ENCODE assay signal across 8 mouse cellular contexts in genomic region chr9:44408693-44409092, GRCm38 (mm10). TPM values are rescaled to one million over a fixed set of nuclear protein-coding genes. Genes with fewer than 3 reads are reported as not detected.
A peak's percentile ranks its signal among the peaks of the same experiment; 100 is the strongest.
DNase-seq lines count a peak whose midpoint lies in the region; ATAC-seq and TF ChIP-seq lines count a peak whose summit lies in the region.
"Not testable (repeated sequence)": the region's sequence is repeated elsewhere in the genome, so short reads cannot be mapped to it uniquely, and the experiment has no call there.

No protein-coding gene starts in this region.

- H3K4me3 ChIP-seq in bone marrow macrophage, adult 2 months (ENCODE audit: insufficient read depth, low read length): peak overlapping the region; percentile 89
- peak overlapping the region; percentile 84 for H3K4me3 ChIP-seq in forebrain, embryonic 11.5 days (ENCODE audit: low read depth, low read length)
- H3K4me3 ChIP-seq in heart, embryonic 13.5 days: peak overlapping the region; percentile 94
- peak overlapping the region; percentile 80 for H3K4me3 ChIP-seq in hindbrain, postnatal 0 days (ENCODE audit: low read length)
- peak overlapping the region; percentile 84 for H3K4me3 ChIP-seq in limb, embryonic 11.5 days (ENCODE audit: low read depth, low read length)
- peak overlapping the region; percentile 84 for H3K4me3 ChIP-seq in liver, postnatal 0 days (ENCODE audit: low read depth, low read length)
- H3K4me3 ChIP-seq in midbrain, embryonic 15.5 days: peak overlapping the region; percentile 81
- H3K4me3 ChIP-seq in stomach, embryonic 16.5 days (replicated peaks; ENCODE audit: low read length): peak overlapping the region; percentile 84

- not testable (repeated sequence) for H3K27me3 ChIP-seq in forebrain, embryonic 11.5 days (ENCODE audit: control insufficient read depth, insufficient read depth, low read length); heart, embryonic 13.5 days (replicated peaks); hindbrain, postnatal 0 days (ENCODE audit: insufficient read depth, low read length); limb, embryonic 11.5 days (ENCODE audit: control insufficient read depth, insufficient read depth, low read length); liver, postnatal 0 days (ENCODE audit: insufficient read depth, low read length); midbrain, embryonic 15.5 days (replicated peaks); stomach, embryonic 16.5 days (ENCODE audit: control insufficient read depth, insufficient read depth, low read length)

- not testable (repeated sequence) for TF ChIP-seq EP300 in liver, postnatal 0 days (IDR thresholded peaks at IDR 0.05; ENCODE audit: low read depth)

- TF ChIP-seq POLR2A in bone marrow macrophage, adult 2 months (IDR thresholded peaks at IDR 0.05; ENCODE audit: borderline replicate concordance, low read depth, low read length): not testable (repeated sequence)

- not testable (repeated sequence) for H3K9me3 ChIP-seq in forebrain, embryonic 11.5 days (ENCODE audit: control insufficient read depth, low read length); heart, embryonic 13.5 days; hindbrain, postnatal 0 days (ENCODE audit: low read length); limb, embryonic 11.5 days (ENCODE audit: control insufficient read depth, low read length); liver, postnatal 0 days (ENCODE audit: low read length); midbrain, embryonic 15.5 days; stomach, embryonic 16.5 days (replicated peaks; ENCODE audit: control insufficient read depth, low read length)

- not testable (repeated sequence) for DNase-seq in forebrain, embryonic 11.5 days (ENCODE audit: low spot score); hindbrain, postnatal 0 days (ENCODE audit: low spot score); limb, embryonic 11.5 days (ENCODE audit: low spot score); liver, postnatal 0 days

- peak overlapping the region; percentile 72; the same call in 1 of the 2 replicates for H3K27ac ChIP-seq in bone marrow macrophage, adult 2 months (ENCODE audit: insufficient read depth, low read depth, low read length)
- not testable (repeated sequence) for H3K27ac ChIP-seq in forebrain, embryonic 11.5 days (ENCODE audit: low read depth, low read length); heart, embryonic 13.5 days (replicated peaks); hindbrain, postnatal 0 days; limb, embryonic 11.5 days (replicated peaks; ENCODE audit: low read depth, low read length); liver, postnatal 0 days (ENCODE audit: low read depth); midbrain, embryonic 15.5 days; stomach, embryonic 16.5 days (ENCODE audit: low read length)

- not testable (repeated sequence) for H3K9ac ChIP-seq in forebrain, embryonic 11.5 days (ENCODE audit: low read length); hindbrain, postnatal 0 days (replicated peaks; ENCODE audit: low read length); limb, embryonic 11.5 days (ENCODE audit: low read length); midbrain, embryonic 15.5 days
- H3K9ac ChIP-seq in heart, embryonic 13.5 days: peak overlapping the region; percentile 95
- H3K9ac ChIP-seq in liver, postnatal 0 days (replicated peaks): peak overlapping the region; percentile 87; the same call in 1 of the 2 replicates
- peak overlapping the region; percentile 93 for H3K9ac ChIP-seq in stomach, embryonic 16.5 days (ENCODE audit: low read length)

- TF ChIP-seq CTCF in bone marrow macrophage, adult 2 months (IDR thresholded peaks at IDR 0.05; ENCODE audit: low read depth, low read length); hindbrain, postnatal 0 days (IDR thresholded peaks at IDR 0.05; ENCODE audit: low read depth); liver, postnatal 0 days (IDR thresholded peaks at IDR 0.05; ENCODE audit: low read depth): not testable (repeated sequence)

- peaks cover 20% of the 10 kb centered on the region; the same call in 1 of the 2 replicates for H3K36me3 ChIP-seq in forebrain, embryonic 11.5 days (ENCODE audit: control insufficient read depth, insufficient read depth, low read length)
- H3K36me3 ChIP-seq in heart, embryonic 13.5 days: peaks cover 73% of the 10 kb centered on the region
- H3K36me3 ChIP-seq in hindbrain, postnatal 0 days (ENCODE audit: insufficient read depth, low read length): peaks cover 60% of the 10 kb centered on the region
- peaks cover 28% of the 10 kb centered on the region for H3K36me3 ChIP-seq in limb, embryonic 11.5 days (ENCODE audit: control insufficient read depth, insufficient read depth, low read length)
- peaks cover 60% of the 10 kb centered on the region for H3K36me3 ChIP-seq in liver, postnatal 0 days (replicated peaks; ENCODE audit: insufficient read depth, low read length)
- peaks cover 54% of the 10 kb centered on the region for H3K36me3 ChIP-seq in midbrain, embryonic 15.5 days (replicated peaks)
- peaks cover 30% of the 10 kb centered on the region for H3K36me3 ChIP-seq in stomach, embryonic 16.5 days (ENCODE audit: control insufficient read depth, insufficient read depth, low read length)

- WGBS in forebrain, embryonic 11.5 days: 89% methylated on average over 9 of the region's 9 CpGs
- WGBS in heart, embryonic 13.5 days: 71% methylated on average over 9 of the region's 9 CpGs
- 80% methylated on average over 9 of the region's 9 CpGs for WGBS in hindbrain, postnatal 0 days
- 81% methylated on average over 9 of the region's 9 CpGs for WGBS in limb, embryonic 11.5 days
- WGBS in liver, postnatal 0 days (ENCODE audit: insufficient replicate concordance): 68% methylated on average over 9 of the region's 9 CpGs
- 87% methylated on average over 9 of the region's 9 CpGs for WGBS in midbrain, embryonic 15.5 days
- WGBS in stomach, embryonic 16.5 days: 87% methylated on average over 9 of the region's 9 CpGs

- not testable (repeated sequence) for H3K4me1 ChIP-seq in bone marrow macrophage, adult 2 months (ENCODE audit: control insufficient read depth, insufficient read depth, low read length); forebrain, embryonic 11.5 days (replicated peaks; ENCODE audit: control insufficient read depth, insufficient read depth, low read length); hindbrain, postnatal 0 days (ENCODE audit: insufficient read depth, low read length); limb, embryonic 11.5 days (ENCODE audit: control insufficient read depth, insufficient read depth, low read length); stomach, embryonic 16.5 days (ENCODE audit: control insufficient read depth, insufficient read depth, low read length)
- H3K4me1 ChIP-seq in heart, embryonic 13.5 days: peaks cover 30% of the 10 kb centered on the region
- H3K4me1 ChIP-seq in liver, postnatal 0 days (ENCODE audit: insufficient read depth): peaks cover 17% of the 10 kb centered on the region
- H3K4me1 ChIP-seq in midbrain, embryonic 15.5 days: peaks cover 28% of the 10 kb centered on the region

- not testable (repeated sequence) for ATAC-seq in forebrain, embryonic 11.5 days (replicated peaks; ENCODE audit: low FRiP score); heart, embryonic 13.5 days (ENCODE audit: extremely low read depth, insufficient number of reproducible peaks, low FRiP score, low TSS enrichment); hindbrain, postnatal 0 days; limb, embryonic 11.5 days (ENCODE audit: insufficient number of reproducible peaks, low FRiP score, low TSS enrichment, low read depth); liver, postnatal 0 days; midbrain, embryonic 15.5 days (replicated peaks); stomach, embryonic 16.5 days (ENCODE audit: insufficient read depth, low FRiP score)

- H3K4me2 ChIP-seq in forebrain, embryonic 11.5 days (ENCODE audit: low read depth, low read length, severe bottlenecking): peak overlapping the region; percentile 74
- peak overlapping the region; percentile 88 for H3K4me2 ChIP-seq in heart, embryonic 13.5 days
- peak overlapping the region; percentile 64 for H3K4me2 ChIP-seq in hindbrain, postnatal 0 days (ENCODE audit: low read depth, low read length)
- peak overlapping the region; percentile 72 for H3K4me2 ChIP-seq in limb, embryonic 11.5 days (ENCODE audit: low read depth, severe bottlenecking)
- peak overlapping the region; percentile 70 for H3K4me2 ChIP-seq in liver, postnatal 0 days (ENCODE audit: low read depth, low read length)
- peak overlapping the region; percentile 67 for H3K4me2 ChIP-seq in midbrain, embryonic 15.5 days
- H3K4me2 ChIP-seq in stomach, embryonic 16.5 days (ENCODE audit: low read depth, low read length): peak overlapping the region; percentile 72

RNA-seq across cellular contexts. Expression of gene Trappc4, which starts 1.3 kb away (rescaled TPM):
- 64.9 and 82.4 TPM in 2 replicates for polyA plus RNA-seq in bone marrow macrophage, adult 2 months (2012; ENCODE audit: insufficient read depth, insufficient read length, missing spikeins)
- polyA plus RNA-seq in forebrain, embryonic 11.5 days (2014; fragmentation: Nextera tagmentation; extraction: Ambion mirVana): 186 and 188 TPM in 2 replicates
- 78.9 and 89.7 TPM in 2 replicates for polyA plus RNA-seq in heart, embryonic 13.5 days (2015; fragmentation: Nextera tagmentation; extraction: Ambion mirVana)
- total RNA-seq in hindbrain, postnatal 0 days (2014; rRNA removed): 108 and 120 TPM in 2 replicates
- 293 and 307 TPM in 2 replicates for polyA plus RNA-seq in hindbrain, postnatal 0 days (2015; fragmentation: Nextera tagmentation; extraction: Ambion mirVana)
- polyA plus RNA-seq in limb, embryonic 11.5 days (2014; fragmentation: Nextera tagmentation; extraction: Ambion mirVana): 141 TPM in 2 replicates
- 48.0 and 50.4 TPM in 2 replicates for polyA plus RNA-seq in liver, postnatal 0 days (2015; fragmentation: Nextera tagmentation; extraction: Ambion mirVana)
- 317 and 321 TPM in 2 replicates for polyA plus RNA-seq in midbrain, embryonic 15.5 days (2015; fragmentation: Nextera tagmentation; extraction: Ambion mirVana)
- polyA plus RNA-seq in stomach, embryonic 16.5 days (2015; fragmentation: Nextera tagmentation; extraction: Ambion mirVana): 112 and 116 TPM in 2 replicates

RNA-seq across cellular contexts. Expression of gene Rps25, which starts 1.8 kb away (rescaled TPM):
- polyA plus RNA-seq in bone marrow macrophage, adult 2 months (2012; ENCODE audit: insufficient read depth, insufficient read length, missing spikeins): 2,665 and 2,801 TPM in 2 replicates
- 1,614 and 1,699 TPM in 2 replicates for polyA plus RNA-seq in forebrain, embryonic 11.5 days (2014; fragmentation: Nextera tagmentation; extraction: Ambion mirVana)
- polyA plus RNA-seq in heart, embryonic 13.5 days (2015; fragmentation: Nextera tagmentation; extraction: Ambion mirVana): 1,048 and 1,209 TPM in 2 replicates
- 190 and 229 TPM in 2 replicates for total RNA-seq in hindbrain, postnatal 0 days (2014; rRNA removed)
- 1,650 and 1,709 TPM in 2 replicates for polyA plus RNA-seq in hindbrain, postnatal 0 days (2015; fragmentation: Nextera tagmentation; extraction: Ambion mirVana)
- polyA plus RNA-seq in limb, embryonic 11.5 days (2014; fragmentation: Nextera tagmentation; extraction: Ambion mirVana): 2,256 and 2,311 TPM in 2 replicates
- polyA plus RNA-seq in liver, postnatal 0 days (2015; fragmentation: Nextera tagmentation; extraction: Ambion mirVana): 1,409 and 1,489 TPM in 2 replicates
- polyA plus RNA-seq in midbrain, embryonic 15.5 days (2015; fragmentation: Nextera tagmentation; extraction: Ambion mirVana): 965 and 984 TPM in 2 replicates
- polyA plus RNA-seq in stomach, embryonic 16.5 days (2015; fragmentation: Nextera tagmentation; extraction: Ambion mirVana): 1,506 and 1,598 TPM in 2 replicates

RNA-seq across cellular contexts. Expression of gene Ccdc84, which starts 9.7 kb away (rescaled TPM):
- polyA plus RNA-seq in bone marrow macrophage, adult 2 months (2012; ENCODE audit: insufficient read depth, insufficient read length, missing spikeins): 39.3 and 50.2 TPM in 2 replicates
- polyA plus RNA-seq in forebrain, embryonic 11.5 days (2014; fragmentation: Nextera tagmentation; extraction: Ambion mirVana): 25.5 and 26.8 TPM in 2 replicates
- 19.6 and 21.4 TPM in 2 replicates for polyA plus RNA-seq in heart, embryonic 13.5 days (2015; fragmentation: Nextera tagmentation; extraction: Ambion mirVana)
- 14.7 and 23.6 TPM in 2 replicates for total RNA-seq in hindbrain, postnatal 0 days (2014; rRNA removed)
- 26.0 and 31.1 TPM in 2 replicates for polyA plus RNA-seq in hindbrain, postnatal 0 days (2015; fragmentation: Nextera tagmentation; extraction: Ambion mirVana)
- 22.0 and 27.1 TPM in 2 replicates for polyA plus RNA-seq in limb, embryonic 11.5 days (2014; fragmentation: Nextera tagmentation; extraction: Ambion mirVana)
- 11.8 and 12.5 TPM in 2 replicates for polyA plus RNA-seq in liver, postnatal 0 days (2015; fragmentation: Nextera tagmentation; extraction: Ambion mirVana)
- 37.6 and 39.9 TPM in 2 replicates for polyA plus RNA-seq in midbrain, embryonic 15.5 days (2015; fragmentation: Nextera tagmentation; extraction: Ambion mirVana)
- polyA plus RNA-seq in stomach, embryonic 16.5 days (2015; fragmentation: Nextera tagmentation; extraction: Ambion mirVana): 22.4 and 27.6 TPM in 2 replicates

RNA-seq across cellular contexts. Expression of gene Slc37a4, which starts 12.0 kb away (rescaled TPM):
- 9.4 and 11.5 TPM in 2 replicates for polyA plus RNA-seq in bone marrow macrophage, adult 2 months (2012; ENCODE audit: insufficient read depth, insufficient read length, missing spikeins)
- polyA plus RNA-seq in forebrain, embryonic 11.5 days (2014; fragmentation: Nextera tagmentation; extraction: Ambion mirVana): 24.8 and 24.9 TPM in 2 replicates
- polyA plus RNA-seq in heart, embryonic 13.5 days (2015; fragmentation: Nextera tagmentation; extraction: Ambion mirVana): 31.4 and 36.4 TPM in 2 replicates
- total RNA-seq in hindbrain, postnatal 0 days (2014; rRNA removed): 72.7 and 93.9 TPM in 2 replicates
- polyA plus RNA-seq in hindbrain, postnatal 0 days (2015; fragmentation: Nextera tagmentation; extraction: Ambion mirVana): 40.2 and 40.3 TPM in 2 replicates
- polyA plus RNA-seq in limb, embryonic 11.5 days (2014; fragmentation: Nextera tagmentation; extraction: Ambion mirVana): 10.1 and 10.6 TPM in 2 replicates
- polyA plus RNA-seq in liver, postnatal 0 days (2015; fragmentation: Nextera tagmentation; extraction: Ambion mirVana): 178 and 188 TPM in 2 replicates
- polyA plus RNA-seq in midbrain, embryonic 15.5 days (2015; fragmentation: Nextera tagmentation; extraction: Ambion mirVana): 44.6 and 44.9 TPM in 2 replicates
- polyA plus RNA-seq in stomach, embryonic 16.5 days (2015; fragmentation: Nextera tagmentation; extraction: Ambion mirVana): 34.4 and 35.6 TPM in 2 replicates

RNA-seq across cellular contexts. Expression of gene Hyou1, which starts 29.4 kb away (rescaled TPM):
- 32.8 and 33.6 TPM in 2 replicates for polyA plus RNA-seq in bone marrow macrophage, adult 2 months (2012; ENCODE audit: insufficient read depth, insufficient read length, missing spikeins)
- polyA plus RNA-seq in forebrain, embryonic 11.5 days (2014; fragmentation: Nextera tagmentation; extraction: Ambion mirVana): 32.5 and 35.2 TPM in 2 replicates
- polyA plus RNA-seq in heart, embryonic 13.5 days (2015; fragmentation: Nextera tagmentation; extraction: Ambion mirVana): 16.0 and 17.5 TPM in 2 replicates
- 60.6 and 95.7 TPM in 2 replicates for total RNA-seq in hindbrain, postnatal 0 days (2014; rRNA removed)
- polyA plus RNA-seq in hindbrain, postnatal 0 days (2015; fragmentation: Nextera tagmentation; extraction: Ambion mirVana): 15.5 and 17.4 TPM in 2 replicates
- 36.1 and 39.7 TPM in 2 replicates for polyA plus RNA-seq in limb, embryonic 11.5 days (2014; fragmentation: Nextera tagmentation; extraction: Ambion mirVana)
- 5.2 and 6.6 TPM in 2 replicates for polyA plus RNA-seq in liver, postnatal 0 days (2015; fragmentation: Nextera tagmentation; extraction: Ambion mirVana)
- polyA plus RNA-seq in midbrain, embryonic 15.5 days (2015; fragmentation: Nextera tagmentation; extraction: Ambion mirVana): 28.1 and 29.7 TPM in 2 replicates
- 33.8 and 41.3 TPM in 2 replicates for polyA plus RNA-seq in stomach, embryonic 16.5 days (2015; fragmentation: Nextera tagmentation; extraction: Ambion mirVana)
